Mouse (Mus musculus): Measurements from ENCODE around the gene Oasl1. TPM values are rescaled to one million over a fixed set of nuclear protein-coding genes. Genes with fewer than 3 reads are reported as not detected.
"Not testable (repeated sequence)": the region's sequence is repeated elsewhere in the genome, so short reads cannot be mapped to it uniquely, and the experiment has no call there.

Gene Oasl1
- not detected for total RNA-seq (2021)

DNA sequence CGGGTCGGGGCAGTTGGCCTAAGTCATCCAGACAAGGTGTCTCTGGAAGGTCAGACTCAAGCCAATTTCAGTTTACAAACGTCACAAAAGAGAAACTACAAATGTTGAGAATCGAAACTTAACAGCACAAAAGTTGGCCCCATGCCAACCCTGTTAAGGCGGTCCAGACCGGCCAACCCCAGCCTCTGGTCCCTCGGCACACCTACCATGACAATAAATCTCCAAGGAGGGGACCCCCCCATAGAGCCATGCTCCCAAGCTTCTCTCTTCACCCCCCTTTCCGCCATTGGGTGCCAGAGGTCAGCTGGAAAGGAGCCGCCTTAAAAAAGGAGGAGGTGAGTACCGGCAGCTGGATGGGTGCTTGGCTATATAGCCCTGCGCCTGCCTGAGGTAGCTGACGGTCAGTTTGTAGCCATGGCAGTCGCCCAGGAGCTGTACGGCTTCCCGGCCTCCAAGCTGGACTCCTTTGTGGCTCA lies at the start of gene Oasl1:
Oasl1 (plus strand) TSS at position 243 of the 476 bp plus-strand sequence.
- intact Hi-C loops (cut with DNase I), result no loop called here
- peak; percentile 39 for DNase-seq

DNA sequence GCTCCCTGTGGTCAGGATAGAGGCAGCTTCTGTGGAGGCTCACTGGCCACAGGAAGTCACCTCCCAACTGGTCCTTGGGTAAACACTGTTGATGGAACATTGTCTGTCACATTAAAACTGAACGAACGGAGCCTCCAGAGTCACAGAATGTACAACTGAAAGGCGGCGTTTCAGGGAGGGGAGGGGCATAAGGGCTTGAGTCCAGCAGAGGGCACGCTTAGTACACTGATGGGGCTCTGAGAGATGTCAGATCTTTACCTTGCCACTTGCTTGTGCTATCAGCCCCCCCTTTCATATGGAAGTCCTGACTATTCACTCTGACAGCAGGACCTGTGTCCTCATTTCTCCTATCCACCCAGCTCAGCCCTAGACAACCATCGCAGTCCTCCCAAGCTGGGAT lies 47.2 kb upstream of the Oasl1 start:
- intact Hi-C loops (cut with DNase I), result no loop called here

DNA sequence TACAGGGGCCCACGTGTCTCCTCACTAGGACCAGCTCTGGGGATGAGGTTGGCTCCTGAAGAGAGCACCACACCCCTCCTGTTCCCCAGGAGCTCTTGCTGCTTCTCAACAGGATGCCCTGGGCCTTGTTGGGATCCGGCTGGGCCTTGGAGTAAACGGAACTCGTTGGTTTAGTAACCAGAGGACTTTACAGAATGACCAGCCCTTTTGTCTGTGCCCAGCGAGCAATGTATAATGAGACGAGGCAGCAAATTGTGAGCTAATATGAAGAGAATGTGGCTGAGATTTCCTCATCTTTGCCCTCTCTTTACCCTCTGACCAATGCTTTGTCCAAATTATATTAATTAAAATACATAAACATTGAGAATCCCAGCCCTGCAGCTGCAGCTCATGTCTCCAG lies 46.7 kb upstream of the Oasl1 start:
- no peak for DNase-seq
- intact Hi-C loops (cut with DNase I), result no loop called here

More for the DNA sequence above, 47.2 kb upstream of the Oasl1 start:
- DNase-seq, result peak; percentile 21

DNA sequence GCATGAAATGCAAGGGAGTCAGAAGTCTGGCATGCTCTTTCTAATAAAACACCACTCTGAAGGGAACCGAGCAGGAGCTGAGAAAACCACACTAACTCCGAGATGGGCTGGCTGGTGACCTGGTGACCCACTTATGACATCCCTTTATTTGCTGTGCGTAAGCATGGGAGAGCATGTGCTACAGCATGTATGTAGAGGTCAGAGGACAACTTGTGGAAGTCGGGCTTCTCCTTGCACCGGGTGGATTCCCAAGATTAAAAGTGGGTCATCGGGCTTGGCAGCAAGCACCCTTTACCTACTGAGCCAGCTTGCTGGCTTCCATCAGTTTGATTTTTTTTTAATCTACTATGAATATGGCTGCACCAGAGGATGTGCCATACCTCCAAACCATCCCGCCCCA lies 45.6 kb upstream of the Oasl1 start:
- intact Hi-C loops (cut with DNase I), result no loop called here

DNA sequence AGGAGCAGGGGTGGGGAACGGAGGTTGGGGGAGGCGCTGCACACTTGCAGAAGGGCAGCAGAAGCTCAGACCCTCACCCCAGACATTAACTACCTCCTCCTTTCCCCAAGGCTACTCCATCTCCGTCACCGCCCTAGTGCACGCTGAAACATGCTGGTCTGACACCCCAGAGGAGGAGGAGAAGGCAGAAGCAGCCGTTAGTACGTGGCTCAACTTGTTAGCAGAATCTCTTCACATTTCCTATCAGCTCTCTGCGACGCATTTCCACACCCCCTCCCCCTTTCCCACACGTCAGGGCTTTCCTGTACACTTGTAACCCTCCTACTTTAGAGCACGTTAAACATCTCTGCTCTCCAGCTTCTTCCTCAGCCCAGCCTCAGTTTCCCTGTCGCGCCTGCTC lies 43.6 kb upstream of the Oasl1 start:
- intact Hi-C loops (cut with DNase I), result no loop called here
- DNase-seq, result no peak

More for the DNA sequence above, 45.6 kb upstream of the Oasl1 start:
- no peak for DNase-seq

DNA sequence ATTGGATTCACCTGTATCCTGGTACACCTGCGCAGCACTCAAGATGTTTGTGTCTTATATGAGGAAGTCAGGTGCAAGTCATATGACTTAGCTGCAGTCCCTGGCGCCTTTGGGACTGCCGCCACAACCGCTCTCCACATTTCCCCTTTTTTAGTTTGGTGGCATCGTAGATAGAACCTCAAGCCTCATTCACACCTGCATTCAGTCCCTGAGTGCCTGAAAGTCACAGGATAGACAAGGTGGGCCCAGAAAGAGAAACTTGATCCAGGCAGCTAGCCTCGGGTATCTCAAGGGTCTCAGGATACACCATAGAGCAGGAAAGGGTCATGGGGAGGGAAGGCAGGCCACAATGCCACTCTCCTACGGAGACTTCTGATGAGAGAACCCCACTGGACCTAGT lies 40.7 kb upstream of the Oasl1 start:
- intact Hi-C loops (cut with DNase I), result not testable (repeated sequence)

DNA sequence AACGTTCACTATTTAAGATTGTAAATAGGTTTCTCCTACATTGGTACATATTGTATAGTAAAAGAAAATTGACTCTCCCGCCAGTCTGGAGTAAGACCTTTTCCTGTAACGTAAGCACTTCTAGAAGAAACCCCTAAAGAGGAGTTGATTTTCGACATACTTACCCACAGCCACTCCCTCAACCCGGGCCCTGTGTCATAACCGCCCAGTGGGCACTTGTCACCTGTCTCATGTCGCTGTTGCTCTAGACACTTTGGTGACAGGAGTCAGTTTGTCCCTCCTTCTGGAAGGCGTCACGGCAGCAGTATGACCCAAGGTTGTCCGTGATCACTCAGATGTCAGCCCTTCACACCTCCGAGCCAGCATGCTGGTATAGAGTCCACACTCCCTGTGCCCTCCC lies 40.0 kb upstream of the Oasl1 start:
- intact Hi-C loops (cut with DNase I), result no loop called here
- DNase-seq, result no peak

More for the DNA sequence above, 40.7 kb upstream of the Oasl1 start:
- DNase-seq, result not testable (repeated sequence)

DNA sequence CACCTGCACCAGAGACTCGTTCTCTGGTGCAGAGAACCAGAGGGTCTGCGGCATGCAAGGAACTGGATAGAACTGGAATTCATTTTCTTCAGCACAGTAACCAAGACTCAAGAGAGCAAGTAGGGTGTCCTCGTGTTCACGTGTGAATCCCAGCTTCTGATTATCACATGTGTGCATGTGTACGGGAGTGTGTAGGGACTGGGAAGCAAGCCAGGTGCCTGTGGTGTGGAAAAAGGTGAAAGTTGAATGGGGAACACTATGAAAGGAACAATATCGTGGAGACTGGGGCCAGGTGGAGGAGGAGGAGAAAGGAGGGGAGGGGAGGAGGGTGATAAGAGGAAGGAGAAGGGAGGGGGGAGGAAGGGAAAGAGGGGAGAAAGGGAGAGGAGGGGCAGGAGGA lies 36.2 kb upstream of the Oasl1 start:
- no peak for DNase-seq
- intact Hi-C loops (cut with DNase I), result no loop called here

DNA sequence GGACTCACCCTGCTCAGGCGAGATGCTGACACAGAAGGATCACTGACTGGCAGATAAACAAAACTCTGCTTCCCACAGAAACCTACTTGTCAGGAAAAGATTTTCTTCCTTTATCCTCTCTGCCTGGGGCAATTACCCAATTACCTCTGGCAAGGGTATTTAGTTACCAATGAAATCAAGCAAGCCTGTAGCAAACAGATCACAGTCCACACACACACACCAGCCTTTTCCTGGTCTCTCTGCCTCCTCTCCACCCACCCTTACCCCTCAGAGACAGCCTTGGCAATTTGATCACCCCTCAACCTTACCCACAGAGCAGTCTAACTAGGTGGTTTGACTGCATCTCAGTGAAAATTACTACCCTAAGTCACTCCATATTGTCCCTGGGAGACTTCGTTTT lies 34.0 kb upstream of the Oasl1 start:
- intact Hi-C loops (cut with DNase I), result no loop called here
- DNase-seq, result no peak

DNA sequence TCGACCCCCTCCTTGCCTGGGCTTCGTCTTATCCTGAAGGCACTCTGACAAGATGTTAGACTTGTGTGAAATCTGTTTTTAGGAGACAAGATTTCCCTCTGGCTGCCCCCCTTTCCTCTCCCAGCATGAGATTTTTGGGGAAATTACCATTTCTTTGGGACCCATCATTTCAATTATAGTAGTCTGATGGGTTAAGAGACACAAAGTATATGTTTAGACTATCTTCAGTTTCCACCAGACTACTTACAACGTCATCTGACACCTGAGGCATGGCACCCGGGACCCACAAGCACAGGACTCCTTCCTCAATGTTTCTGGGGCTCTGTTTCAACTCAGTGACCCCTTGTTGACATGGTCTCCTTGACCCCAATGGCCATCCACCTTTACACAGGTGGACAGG lies 27.5 kb upstream of the Oasl1 start:
- intact Hi-C loops (cut with DNase I), result no loop called here
- DNase-seq, result no peak

DNA sequence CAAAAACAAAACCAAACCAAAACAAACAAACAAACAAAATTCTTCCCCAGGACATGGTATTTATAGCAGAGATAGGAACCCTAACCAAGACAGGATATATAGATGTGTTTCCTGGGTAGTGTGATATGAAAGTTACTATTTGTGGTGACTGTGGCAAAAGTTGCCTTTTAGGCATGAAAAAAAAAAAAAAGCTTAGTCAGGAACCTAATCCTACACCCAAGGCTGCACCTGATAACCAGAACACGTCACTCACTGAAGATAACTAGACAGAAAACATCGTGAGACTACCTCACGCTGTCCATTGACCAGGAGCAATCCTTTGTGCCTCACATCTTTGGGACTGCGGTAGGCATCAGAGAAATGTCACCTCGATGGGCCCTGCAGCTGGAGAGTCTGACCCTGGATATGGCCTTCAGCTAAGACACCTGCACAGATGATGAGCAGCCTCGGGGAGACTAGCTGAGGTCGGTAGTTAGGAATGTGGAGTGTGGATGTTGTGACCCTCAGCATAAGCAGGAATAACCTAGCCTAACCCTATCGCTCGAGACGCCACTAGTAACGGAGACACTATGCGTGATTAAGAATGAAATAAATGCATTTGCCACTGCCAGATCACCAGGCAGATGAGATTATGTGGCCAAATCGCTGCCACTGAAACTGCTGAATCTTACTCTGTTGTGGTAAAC lies 26.2 kb upstream of the Oasl1 start, which contains the start of gene Oasl2:
Oasl2 (plus strand) TSS at position 249 of the 686 bp plus-strand sequence.
- DNase-seq, result no peak
- intact Hi-C loops (cut with DNase I), result no loop called here

DNA sequence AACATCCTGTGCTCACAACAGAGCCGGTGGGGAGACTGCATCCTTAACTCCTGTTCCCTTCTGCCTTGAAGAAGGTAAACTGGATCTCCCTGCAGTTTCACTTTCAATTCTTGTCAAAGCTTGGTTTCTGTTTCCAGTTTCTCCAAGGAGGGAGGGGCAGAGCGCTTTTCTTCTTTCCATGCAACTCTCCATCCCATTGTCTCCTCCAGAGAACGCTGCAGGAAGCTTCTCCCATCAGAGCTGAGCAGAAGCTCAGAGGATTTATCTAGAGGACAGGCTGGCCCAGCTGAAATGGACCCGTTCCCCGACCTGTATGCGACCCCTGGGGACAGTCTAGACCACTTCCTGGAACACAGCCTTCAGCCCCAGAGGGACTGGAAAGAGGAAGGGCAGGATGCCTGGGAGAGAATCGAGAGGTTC lies 25.7 kb upstream of the Oasl1 start:
- intact Hi-C loops (cut with DNase I), result no loop called here
- DNase-seq, result no peak

DNA sequence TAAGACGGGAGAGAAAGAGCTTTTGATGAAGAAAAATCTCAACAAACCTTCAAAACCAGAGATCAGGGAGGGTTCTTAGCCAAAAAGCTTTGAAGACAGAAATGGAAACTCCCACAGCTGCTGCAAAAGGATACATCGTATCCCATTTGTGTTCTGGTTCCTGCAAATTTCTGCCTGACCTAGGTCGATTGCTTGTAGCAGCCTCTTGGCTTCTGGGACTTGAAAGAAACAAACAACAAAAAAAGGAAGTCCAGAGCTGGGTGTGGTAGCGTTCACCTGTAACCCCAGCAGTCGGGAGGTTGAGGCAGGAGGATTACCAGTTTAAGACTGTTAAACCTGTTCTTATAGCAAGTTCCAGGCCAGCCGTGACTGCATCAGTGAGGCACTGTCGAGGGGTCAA lies 24.2 kb upstream of the Oasl1 start:
- intact Hi-C loops (cut with DNase I), result no loop called here
- DNase-seq, result no peak

DNA sequence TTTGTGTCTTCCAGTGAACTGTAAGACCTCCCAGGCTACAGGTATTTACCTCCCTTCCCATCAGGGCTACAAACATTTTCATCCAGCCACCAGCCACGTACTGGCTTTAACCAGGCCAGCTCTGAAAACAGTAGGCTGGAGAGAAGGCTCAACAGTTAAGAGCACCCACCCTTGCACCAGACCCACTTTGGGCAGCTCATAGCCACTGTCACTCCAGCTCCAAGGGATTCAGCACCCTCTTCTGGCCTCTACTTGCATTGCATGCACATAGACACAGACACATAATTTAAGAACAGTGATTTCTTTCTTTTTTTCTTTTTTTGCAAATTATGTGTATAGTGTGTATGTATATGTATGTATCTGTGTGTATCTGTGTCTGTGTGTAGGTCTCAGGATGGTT lies 20.6 kb upstream of the Oasl1 start:
- intact Hi-C loops (cut with DNase I), result loop anchor here (10.0 kb wide), 1 partner anchor 78 kb away; the partner anchor contains the start of gene 1500011B03Rik

DNA sequence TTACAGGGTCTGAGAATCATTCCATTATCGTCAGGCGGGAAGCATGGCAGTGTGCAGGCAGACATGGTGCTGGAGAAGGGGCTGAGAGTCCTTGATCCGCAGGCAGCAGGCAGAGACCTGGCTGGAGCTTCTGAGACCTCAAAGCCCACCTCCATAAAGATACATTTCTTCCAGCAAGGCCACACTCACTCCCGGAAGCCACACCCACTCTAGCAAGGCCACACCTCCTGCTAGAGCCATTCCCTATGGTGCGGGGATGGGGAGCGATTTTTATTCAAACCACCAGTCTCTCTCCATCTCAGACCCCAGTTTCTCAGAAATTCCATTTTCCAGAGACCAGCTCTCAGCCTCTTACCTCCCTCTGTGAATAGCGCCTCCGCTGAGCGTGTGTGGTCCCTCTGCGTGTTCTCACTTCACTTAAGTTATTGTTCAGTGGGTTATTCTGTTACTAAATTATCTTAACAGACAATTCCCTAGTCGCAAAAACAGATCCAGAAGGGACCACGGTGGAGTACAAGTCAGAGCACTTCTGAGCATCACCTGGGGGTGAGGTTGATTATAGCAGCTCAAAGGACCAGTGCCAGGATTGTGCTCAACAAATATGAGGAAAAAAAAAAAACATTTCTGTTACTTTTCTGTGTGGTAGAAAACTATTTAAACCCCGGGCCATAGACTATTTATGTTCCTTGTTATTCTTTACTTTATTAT lies 14.3 kb upstream of the Oasl1 start:
- intact Hi-C loops (cut with DNase I), result loop anchor here (10.0 kb wide), 1 partner anchor 84 kb away; the partner anchor contains the start of gene 1500011B03Rik
- no peak for DNase-seq

More for the DNA sequence above, 20.6 kb upstream of the Oasl1 start:
- peak; percentile 57 for DNase-seq

DNA sequence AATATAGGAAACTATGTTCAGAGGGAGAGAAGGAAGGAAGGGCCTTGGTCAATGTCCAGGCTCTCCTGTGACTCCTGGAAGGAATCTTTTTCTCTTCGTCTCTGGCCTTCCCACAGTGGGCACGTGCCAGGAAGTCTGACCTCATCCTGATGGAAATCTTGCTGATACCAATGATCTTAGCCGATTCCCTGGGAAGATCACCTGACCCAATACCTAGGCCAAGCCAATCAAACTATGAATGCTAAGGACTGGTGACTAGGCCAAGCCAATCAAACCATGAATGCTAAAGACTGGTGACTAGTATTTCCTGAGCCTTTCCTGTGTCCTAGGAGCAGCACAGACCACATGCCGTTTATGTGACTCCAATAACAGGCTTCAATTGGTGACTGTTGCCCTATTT lies 9.4 kb upstream of the Oasl1 start:
- intact Hi-C loops (cut with DNase I), result no loop called here
- DNase-seq, result no peak

DNA sequence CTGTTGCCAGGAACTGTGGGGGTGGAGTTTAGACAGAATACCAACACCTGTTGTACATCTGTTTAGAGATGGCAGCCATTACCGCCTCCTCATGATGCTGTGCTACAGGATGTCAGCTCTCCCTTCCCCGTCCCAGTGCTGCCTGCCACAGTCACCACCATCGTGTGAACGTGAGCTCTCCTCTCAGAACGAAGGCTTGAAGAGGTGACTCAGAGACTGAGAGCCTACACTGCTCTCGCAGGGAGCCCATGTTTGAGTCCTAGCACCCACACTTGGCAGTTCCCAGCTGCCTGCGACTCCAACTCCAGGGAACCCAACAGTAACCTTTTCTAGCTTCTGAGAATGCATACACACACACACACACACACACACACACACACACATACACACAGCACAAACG lies 8.2 kb upstream of the Oasl1 start:
- DNase-seq, result no peak
- intact Hi-C loops (cut with DNase I), result no loop called here

DNA sequence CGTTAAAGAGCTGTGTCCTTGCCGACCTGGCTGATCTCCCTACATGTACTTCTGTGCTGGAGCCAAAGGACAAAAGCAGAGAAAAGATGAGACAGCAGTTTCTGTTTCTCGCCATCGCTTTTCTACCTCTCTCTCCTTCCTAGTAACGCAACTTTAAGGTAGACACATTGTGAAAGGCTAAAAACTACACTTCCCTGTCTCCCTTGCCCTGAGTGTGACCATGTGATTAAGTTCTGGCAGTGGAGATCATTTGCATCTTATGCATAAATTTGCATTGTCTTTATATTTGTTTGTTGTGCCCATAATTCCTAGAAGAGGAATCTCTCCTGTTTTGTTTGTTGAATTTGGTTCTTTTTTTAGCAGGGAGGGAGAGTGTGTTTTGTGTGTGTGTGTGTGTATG lies 7.2 kb upstream of the Oasl1 start:
- no peak for DNase-seq
- intact Hi-C loops (cut with DNase I), result no loop called here

DNA sequence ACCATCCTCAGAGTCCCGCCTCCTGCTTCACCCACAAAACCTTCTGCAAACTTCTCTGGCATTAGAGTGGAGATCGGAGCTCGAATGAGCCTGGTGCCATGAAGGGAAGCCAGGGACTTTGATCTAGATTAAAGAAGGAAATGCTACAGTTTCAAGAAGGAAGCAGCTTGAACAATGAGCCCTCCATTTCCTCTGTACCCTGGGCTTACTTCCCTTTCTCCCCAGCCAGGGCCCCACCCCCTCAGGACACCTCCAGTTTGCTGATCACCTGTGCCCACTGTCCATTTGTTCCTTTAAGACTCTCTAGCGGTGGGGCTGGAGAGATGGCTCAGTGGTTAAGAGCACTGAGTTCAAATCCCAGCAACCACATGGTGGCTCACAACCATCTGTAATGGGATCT lies 6.3 kb upstream of the Oasl1 start:
- intact Hi-C loops (cut with DNase I), result no loop called here

DNA sequence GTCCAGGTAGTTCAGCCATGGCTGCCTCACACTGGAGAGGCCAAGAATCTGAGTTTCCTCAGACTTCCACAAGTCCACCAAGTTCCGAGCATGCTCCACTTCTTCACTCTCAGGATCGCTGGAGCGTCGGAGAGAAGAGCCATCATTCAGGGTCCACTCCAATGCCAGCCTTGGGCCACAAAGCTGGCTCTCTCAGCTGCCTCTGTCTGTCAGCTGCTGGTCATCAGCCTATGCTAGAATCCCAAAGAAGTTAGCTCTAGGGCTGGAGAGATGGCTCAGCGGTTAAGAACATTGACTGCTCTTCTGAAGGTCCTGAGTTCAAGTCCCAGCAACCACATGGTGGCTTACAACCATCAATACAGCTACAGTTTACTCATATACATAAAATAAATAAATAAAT lies 5.7 kb upstream of the Oasl1 start:
- DNase-seq; intact Hi-C loops (cut with DNase I): not testable (repeated sequence)

More for the DNA sequence above, 6.3 kb upstream of the Oasl1 start:
- no peak for DNase-seq

DNA sequence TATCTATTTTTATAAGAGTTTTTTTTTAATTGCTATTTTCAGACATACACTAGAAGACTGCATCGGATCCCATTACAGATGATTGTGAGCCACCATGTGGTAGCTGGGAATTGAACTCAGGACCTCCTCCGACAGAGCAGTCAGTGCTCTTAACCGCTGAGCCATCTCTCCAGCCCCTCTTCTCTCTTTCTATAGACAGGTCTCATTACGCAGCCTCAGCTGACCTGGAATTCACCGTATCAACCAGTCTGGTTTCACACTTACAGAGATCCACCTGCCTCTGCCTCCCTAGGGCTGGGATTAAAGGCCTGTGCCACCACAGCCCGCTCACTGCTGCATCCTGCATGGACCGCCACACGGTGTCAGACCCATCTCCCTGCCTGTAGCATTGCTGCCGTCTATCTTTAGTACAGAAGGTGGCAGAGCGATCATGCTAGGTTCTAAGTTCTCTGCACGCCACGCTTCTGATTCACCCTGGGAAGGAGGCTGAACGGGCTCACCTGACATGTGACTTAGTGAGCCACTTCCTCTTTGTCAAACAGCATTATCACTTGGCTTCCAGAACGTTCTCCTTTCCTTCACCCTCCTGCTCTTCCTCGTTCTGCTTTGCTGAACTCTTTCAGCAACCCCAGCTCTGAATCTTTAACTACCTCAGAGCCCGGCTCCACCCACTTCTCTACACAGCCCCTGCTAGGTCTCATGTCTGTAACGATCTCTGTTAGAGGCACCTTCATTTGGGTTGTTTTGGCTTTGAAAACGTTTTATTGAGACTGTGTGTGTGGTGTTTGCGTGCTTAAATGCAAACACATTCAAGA lies 1.3 kb upstream of the Oasl1 start:
- intact Hi-C loops (cut with DNase I), result no loop called here
- no peak for DNase-seq

Data from left cerebral cortex, postnatal 4 days (tissue).